Mouse (Mus musculus) embryonic fibroblast, embryonic 13.5 days (primary cell): ENCODE results near the gene Syce2. TPM values are rescaled to one million over a fixed set of nuclear protein-coding genes. Genes with fewer than 3 reads are reported as not detected.
"Not testable (repeated sequence)": the region's sequence is repeated elsewhere in the genome, so short reads cannot be mapped to it uniquely, and the experiment has no call there.

ENCODE experiments used
- H3K27ac ChIP-seq: 2 replicates; pipeline ENCODE4 v1.5.1; 2012; ENCODE audit warnings: low read length, control low read depth, inconsistent platforms; ENCODE audit not compliant: insufficient read depth
- H3K4me1 ChIP-seq: 2 replicates; pipeline ENCODE4 v1.6.1; 2011; ENCODE audit warnings: low read length; ENCODE audit not compliant: control insufficient read depth, insufficient read depth
- H3K4me3 ChIP-seq: 2 replicates; pipeline ENCODE4 v1.5.1; 2011; ENCODE audit warnings: mild to moderate bottlenecking, control low read depth, low read length; ENCODE audit not compliant: insufficient read depth
- CTCF ChIP-seq: IDR thresholded peaks from 2 replicates; pipeline ENCODE4 v1.5.1; 2011; ENCODE audit warnings: mild to moderate bottlenecking, control low read depth, low read length, moderate library complexity, borderline replicate concordance; ENCODE audit not compliant: insufficient read depth
- POLR2A ChIP-seq: IDR thresholded peaks from 2 replicates; pipeline ENCODE4 v1.6.1; 2011; ENCODE audit warnings: low read depth, mild to moderate bottlenecking, control low read depth, low read length, moderate library complexity
- polyA plus RNA-seq: library from polyadenylated mRNA; stranded (reverse); fragments of >200 nt; gene quantifications from 2 replicates; pipeline ENCODE4 v1.2.4, GENCODE M21; 2011; ENCODE audit warnings: low read depth; ENCODE audit not compliant: missing spikeins, insufficient read length

Syce2 gene
- polyA plus RNA-seq, 1 experiment, result 18.9 TPM

DNA sequence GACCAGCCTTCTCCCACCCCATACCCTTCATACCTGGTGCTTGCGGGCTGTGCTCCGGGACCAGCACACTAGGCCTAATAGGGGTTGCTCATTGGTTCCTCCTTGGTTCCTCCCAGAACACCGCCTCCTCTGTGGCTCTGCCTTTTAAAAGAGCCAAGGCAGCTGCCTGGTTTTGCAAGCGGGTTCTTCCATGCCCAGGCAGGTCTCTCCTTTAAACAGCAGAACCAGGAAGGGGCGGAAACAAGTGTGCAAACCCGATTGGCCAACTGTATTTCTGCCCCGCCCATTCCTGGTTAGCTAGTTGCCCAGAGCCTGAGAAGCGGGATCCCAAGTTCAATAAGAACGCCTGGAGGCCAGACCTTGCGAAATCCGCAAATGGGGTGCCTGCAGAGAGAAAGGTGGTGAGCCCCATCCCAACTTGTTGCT lies 21.8 kb downstream of the Syce2 start, which contains the start of gene Gcdh:
Gene Gcdh (minus strand): TSS at position 213 of the 426 bp plus-strand sequence.
- peak; percentile 68 for TF ChIP-seq POLR2A
- TF ChIP-seq CTCF, result no peak
- Histone ChIP-seq H3K4me1 (no peaks in the 10 kb centered on the region), H3K4me3 (peak within 1 kb of the TSS; percentile 73), H3K27ac (no peak within 1 kb of the TSS)

DNA sequence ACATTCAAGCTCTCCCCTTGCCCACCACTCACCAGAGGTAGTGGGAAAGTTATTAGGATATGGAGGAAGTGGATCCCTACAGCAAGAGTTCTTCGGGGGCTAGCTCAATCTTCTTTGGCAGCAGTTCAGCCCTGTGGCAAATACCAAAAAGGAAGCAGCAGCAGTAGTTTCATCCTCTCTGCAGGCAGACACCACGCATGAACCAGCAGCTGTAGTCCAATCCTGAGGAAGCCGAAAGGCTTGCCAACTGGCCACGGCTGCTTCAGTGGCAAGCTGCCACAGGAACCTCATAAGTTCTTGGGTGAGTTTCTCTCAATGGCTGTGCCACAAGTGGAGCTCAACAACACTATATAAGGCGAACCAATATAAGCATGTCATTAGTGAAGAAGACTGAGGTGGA lies 24.1 kb downstream of the Syce2 start:
- no peak for TF ChIP-seq CTCF
- TF ChIP-seq POLR2A, result no peak
- Histone ChIP-seq H3K4me3 (no peak overlapping the region), H3K27ac (no peak overlapping the region), H3K4me1 (no peaks in the 10 kb centered on the region)

DNA sequence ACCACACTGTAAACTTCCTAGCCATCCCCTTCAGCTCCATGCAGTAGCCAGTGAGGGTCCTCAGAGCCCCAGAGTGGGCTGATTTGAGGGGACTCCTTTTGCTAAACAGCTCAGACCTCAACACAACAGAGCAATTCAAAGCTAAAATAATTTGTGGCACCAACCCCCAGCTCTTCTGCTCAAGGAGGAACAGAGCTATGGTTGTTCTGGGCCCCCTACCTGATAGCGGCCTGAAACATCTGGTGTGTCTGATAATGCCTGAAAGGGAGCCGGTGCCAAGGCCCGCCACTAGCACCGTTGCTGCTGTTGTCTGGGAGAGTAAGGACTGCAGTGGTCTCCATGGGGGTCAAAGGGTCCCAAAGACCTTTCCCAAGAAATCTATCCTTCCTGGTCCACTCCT lies 29.2 kb downstream of the Syce2 start:
- no peak overlapping the region for H3K4me3 ChIP-seq
- TF ChIP-seq CTCF (no peak), POLR2A (no peak)
- no peak overlapping the region for H3K27ac ChIP-seq
- H3K4me1 ChIP-seq, result peaks cover 2% of the 10 kb centered on the region

DNA sequence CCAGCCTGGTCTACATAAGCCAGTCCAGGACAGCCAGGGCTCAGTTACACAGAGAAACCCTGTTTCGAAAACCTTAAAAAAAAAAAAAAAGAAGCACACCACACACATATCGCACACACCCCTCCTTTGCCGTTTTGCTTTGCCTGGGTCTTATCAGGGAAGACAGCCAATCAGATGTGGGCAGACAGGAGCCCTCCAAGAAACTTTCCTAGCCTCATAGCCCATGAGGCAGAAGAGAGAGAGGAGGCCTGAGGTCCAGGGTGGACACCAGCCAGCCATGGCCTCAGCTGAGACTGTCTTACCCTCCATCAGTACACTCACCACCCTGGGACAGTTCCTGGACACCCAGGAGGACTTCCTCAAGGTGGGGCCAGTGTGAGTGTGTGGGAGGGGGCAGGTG lies 29.8 kb downstream of the Syce2 start, which contains the start of gene Klf1:
Gene Klf1 (plus strand): TSS at position 177 of the 400 bp plus-strand sequence.
- no peak within 1 kb of the TSS for H3K27ac ChIP-seq
- TF ChIP-seq POLR2A, result no peak
- no peak for TF ChIP-seq CTCF
- H3K4me1 ChIP-seq, result peaks cover 2% of the 10 kb centered on the region
- H3K4me3 ChIP-seq, result peak within 1 kb of the TSS; percentile 67

DNA sequence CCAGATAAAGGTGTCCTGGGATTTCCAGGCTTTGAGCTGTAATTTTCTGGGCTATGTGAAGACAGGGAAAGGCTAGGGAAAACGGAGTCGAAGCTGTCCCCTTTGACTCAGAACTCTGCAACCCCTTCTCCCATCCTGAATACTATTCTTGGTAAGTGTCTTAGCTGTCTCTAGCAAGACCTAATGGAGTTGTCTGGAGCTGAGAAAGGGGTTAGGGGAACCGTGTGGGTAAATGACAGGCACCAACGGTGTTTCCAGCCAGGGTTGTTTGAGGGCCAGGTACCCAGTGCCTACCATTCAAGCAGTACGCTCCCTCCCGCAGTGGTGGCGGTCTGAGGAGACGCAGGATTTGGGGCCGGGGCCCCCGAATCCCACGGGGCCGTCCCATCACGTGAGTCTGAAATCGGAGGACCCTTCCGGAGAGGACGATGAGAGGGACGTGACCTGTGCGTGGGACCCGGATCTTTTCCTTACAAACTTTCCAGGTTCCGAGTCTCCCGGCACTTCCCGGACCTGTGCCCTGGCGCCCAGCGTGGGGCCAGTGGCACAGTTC lies 30.5 kb downstream of the Syce2 start:
- TF ChIP-seq POLR2A, result no peak
- no peak for TF ChIP-seq CTCF
- H3K27ac ChIP-seq, result no peak overlapping the region
- peak overlapping the region; percentile 67 for H3K4me3 ChIP-seq

DNA sequence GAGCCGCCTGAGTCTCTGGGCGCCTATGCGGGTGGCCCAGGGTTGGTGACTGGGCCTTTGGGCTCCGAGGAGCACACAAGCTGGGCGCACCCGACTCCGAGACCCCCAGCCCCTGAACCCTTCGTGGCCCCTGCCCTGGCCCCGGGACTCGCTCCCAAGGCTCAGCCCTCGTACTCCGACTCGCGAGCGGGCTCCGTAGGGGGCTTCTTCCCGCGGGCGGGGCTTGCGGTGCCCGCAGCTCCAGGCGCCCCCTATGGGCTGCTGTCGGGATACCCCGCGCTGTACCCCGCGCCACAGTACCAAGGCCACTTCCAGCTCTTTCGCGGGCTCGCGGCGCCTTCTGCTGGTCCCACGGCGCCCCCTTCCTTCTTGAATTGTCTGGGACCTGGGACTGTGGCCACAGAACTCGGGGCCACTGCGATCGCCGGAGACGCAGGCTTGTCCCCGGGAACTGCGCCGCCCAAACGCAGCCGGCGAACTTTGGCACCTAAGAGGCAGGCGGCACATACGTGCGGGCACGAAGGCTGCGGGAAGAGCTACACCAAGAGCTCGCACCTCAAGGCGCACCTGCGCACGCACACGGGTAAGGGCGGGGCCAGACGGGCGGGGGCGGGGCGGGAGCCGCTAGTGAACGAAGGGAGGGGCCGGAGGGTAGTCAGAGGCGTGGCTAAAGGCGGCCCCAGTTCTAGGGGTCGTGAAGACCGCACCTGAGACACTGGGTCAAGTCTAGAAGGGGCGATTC lies 31.2 kb downstream of the Syce2 start:
- H3K4me1 ChIP-seq, result peaks cover 2% of the 10 kb centered on the region
- peak overlapping the region; percentile 67 for H3K4me3 ChIP-seq
- H3K27ac ChIP-seq, result no peak overlapping the region
- TF ChIP-seq CTCF (peak; percentile 70), POLR2A (peak; percentile 34; the same call in 1 of the 2 replicates)

More for the DNA sequence above, 30.5 kb downstream of the Syce2 start:
- H3K4me1 ChIP-seq, result peaks cover 2% of the 10 kb centered on the region

DNA sequence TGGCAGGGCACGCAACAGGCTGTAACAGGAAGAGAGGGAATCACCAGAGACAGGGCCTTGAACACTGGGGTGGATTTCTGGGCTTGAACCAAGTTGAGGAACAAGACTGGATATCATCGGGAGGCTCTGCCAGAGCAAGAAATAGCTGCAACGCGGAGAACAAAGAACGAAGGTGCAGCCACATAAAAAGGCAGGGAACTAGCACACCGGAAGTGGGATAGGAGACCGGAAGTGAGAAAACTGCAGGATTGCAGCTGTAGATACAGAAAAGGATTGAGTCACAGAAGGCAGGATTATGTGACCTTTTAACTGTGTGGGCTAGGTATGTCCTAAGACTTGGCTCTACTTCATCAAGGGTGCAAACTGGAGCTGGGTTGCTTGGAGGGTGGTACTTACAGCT lies 32.4 kb downstream of the Syce2 start:
- Histone ChIP-seq H3K4me1 (peaks cover 2% of the 10 kb centered on the region), H3K27ac (no peak overlapping the region), H3K4me3 (no peak overlapping the region)
- TF ChIP-seq POLR2A (no peak), CTCF (no peak)

DNA sequence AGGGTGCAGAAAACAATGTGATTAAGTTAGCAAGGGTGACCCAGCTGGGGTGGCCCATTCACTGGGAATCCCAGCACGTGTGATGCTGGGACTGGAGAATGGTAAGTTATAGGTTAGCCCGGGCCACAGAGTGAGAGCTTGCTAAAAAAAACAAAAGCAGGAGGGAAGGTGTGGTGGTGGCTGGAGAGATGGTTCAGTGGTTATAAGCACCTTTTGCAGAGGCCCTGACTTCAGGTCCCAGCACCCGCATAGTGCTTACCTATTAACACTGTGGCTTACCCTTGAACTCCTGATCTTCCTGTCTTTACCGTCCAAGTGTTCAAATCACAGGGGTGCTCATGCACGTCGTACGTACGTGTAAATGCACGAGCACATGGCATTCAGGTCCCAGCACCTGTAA lies 35.1 kb downstream of the Syce2 start:
- Histone ChIP-seq H3K4me3 (no peak overlapping the region), H3K27ac (no peak overlapping the region), H3K4me1 (peaks cover 2% of the 10 kb centered on the region)
- no peak for TF ChIP-seq POLR2A

DNA sequence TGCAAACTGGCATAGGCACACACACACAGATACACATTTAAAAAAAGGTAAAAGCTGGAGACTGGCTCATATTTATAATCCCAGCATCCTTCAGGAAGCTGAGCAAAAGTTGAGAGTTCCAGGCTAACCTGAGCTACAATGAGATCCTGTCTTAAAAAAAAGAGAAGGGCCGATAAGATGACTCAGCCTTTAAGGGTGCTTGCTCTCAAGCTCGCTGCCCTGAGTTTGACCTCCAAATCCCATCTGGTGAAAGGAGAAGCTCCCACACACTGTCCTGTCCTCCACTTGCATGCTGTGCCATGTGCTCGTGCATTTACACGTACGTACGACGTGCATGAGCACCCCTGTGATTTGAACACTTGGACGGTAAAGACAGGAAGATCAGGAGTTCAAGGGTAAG lies 35.6 kb downstream of the Syce2 start:
- Histone ChIP-seq H3K27ac (no peak overlapping the region), H3K4me1 (peaks cover 2% of the 10 kb centered on the region; the same call in 1 of the 2 replicates), H3K4me3 (no peak overlapping the region)
- TF ChIP-seq CTCF (no peak), POLR2A (no peak)

DNA sequence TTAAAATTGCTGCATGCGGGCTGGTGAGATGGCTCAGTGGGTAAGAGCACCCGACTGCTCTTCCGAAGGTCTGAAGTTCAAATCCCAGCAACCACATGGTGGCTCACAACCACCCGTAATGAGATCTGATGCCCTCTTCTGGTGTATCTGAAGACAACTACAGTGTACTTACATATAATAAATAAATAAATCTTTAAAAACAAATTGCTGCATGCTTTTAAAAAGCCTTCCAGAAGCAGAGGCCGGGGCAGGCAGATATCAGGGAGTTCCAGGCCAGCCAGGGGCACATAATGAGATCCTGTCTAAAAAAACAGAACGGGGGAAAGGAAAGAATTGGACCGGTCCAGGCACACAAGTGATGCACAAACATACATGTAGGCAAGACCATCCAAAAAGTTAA lies 36.1 kb downstream of the Syce2 start:
- peak overlapping the region; percentile 23; the same call in 1 of the 2 replicates for H3K4me3 ChIP-seq
- H3K4me1 ChIP-seq, H3K27ac ChIP-seq: not testable (repeated sequence)
